Mouse (Mus musculus) CD4-positive, CD25-positive, alpha-beta regulatory T cell, adult 4 months (primary cell): Measurements from ENCODE around the gene Gm49358. TPM values are rescaled to one million over a fixed set of nuclear protein-coding genes. Genes with fewer than 3 reads are reported as not detected.

Experiments used
- ATAC-seq: one replicate; pipeline ENCODE4 v1.8.0; 2017
- polyA plus RNA-seq, 2 experiments: library from polyadenylated mRNA; unstranded; fragments of 100-300 nt; shearing (Covaris generic); gene quantifications; one replicate each; pipeline ENCODE4 v1.2.1; 2017

Gm49358 gene
- polyA plus RNA-seq = not detected

GRCm38 (mm10) chr10:86763672-86764071 is at the start of gene Gm49358:
Gene Gm49358, plus strand, starts transcription at chr10:86763972.
- no peak for ATAC-seq

DNA sequence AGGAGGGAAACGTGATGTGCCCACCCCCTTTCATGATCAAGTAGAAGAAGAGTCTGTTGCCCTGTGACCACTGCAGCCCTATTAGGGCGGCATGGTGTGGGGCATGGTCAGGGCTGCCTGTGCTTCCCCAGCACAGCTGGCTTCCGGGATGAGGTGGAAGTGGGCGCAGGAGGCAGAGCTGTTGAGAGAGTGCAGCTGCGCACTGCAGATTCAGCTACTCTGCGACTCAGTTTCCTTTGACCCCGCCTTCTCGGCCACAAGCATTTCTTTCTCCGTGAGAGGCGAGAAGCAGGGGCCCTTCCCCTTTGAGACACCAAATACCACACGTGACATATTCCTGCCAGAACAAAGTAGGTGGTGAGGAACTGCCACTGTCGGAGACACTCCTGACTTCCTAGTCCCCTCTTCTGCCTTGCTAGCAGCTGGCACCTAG is 36.2 kb upstream of the Gm49358 start:
- ATAC-seq = peak; percentile 90

DNA sequence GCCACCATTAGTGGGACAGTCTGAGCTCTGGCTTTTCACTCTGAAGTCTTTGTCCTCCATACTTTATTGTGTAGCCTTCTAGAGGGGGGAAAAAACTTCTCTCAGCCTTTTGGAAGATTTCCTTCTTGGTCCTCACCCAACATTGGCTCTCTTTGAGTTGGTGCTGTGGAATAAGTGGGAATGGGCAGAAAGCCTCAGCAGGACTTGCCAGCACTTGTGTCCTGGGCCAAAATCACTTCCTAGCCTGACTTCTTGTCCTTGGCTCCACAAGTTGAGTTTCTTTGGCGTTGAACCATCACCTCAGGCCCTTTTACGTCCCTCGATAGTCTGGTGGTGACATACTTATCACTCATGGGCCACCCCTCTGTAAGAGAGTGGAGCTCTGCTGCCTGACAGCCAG is 35.6 kb upstream of the Gm49358 start:
- no peak for ATAC-seq

GRCm38 (mm10) chr10:86730823-86731499 is 32.8 kb upstream of the Gm49358 start:
- peak; percentile 44 for ATAC-seq

GRCm38 (mm10) chr10:86731500-86731863 is 32.3 kb upstream of the Gm49358 start:
- ATAC-seq = no peak

- ATAC-seq = no peak
These were observed 28.7 kb upstream of the Gm49358 start for GRCm38 (mm10) chr10:86735036-86735435.

DNA sequence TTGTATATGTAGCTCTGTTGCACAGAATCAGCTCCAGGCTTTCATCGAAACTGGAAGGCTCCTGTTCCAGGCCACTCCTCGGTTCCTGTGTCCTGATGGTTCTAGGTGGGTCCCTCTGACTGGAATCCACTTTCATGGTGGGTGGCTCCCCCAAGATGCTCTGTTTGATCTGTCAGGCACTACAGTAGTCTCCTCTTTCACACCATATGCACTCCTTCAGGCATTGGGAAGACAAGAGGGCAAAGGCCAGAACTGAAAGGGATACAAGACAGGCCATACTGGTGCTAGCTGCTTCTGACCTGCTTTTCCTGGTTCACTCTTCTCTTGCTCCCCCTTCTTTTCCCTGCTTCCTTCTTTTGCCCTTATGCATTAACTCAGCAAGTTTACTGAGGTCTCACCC is 20.9 kb upstream of the Gm49358 start:
- ATAC-seq = no peak

GRCm38 (mm10) chr10:86744306-86744705 is 19.5 kb upstream of the Gm49358 start:
- no peak for ATAC-seq

DNA sequence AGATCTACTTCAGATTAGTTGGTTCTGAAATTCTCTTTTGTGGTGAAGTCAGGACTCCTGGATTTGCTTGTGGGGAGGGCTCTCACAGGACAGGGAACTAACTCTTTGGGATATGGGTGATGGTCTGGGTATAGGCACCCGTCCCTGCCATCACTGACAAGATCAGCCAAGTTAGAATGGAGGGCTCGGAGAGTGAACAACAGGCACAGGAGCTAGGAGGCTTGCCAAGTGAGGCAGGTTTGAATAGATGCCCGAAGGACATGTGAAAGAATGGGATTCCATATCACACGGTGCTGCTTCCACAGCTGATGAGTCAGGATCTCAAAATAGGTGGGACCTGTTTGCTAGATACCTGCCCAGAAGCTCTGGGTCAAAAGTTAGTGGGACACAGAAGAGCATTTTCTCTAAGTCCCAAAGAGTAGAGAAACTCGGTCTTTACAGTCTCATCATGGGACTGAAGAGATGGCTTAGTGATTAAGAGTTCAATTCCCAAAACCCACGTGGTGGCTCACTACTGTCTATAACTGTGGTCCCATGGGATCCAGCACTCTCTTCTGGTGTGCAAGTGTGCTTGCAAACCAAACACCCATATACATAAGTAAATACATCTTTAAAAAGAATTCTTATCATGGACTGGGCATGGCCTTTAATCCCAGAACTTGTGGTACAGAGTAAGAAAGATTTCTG is 7.8 kb upstream of the Gm49358 start:
- no peak for ATAC-seq

DNA sequence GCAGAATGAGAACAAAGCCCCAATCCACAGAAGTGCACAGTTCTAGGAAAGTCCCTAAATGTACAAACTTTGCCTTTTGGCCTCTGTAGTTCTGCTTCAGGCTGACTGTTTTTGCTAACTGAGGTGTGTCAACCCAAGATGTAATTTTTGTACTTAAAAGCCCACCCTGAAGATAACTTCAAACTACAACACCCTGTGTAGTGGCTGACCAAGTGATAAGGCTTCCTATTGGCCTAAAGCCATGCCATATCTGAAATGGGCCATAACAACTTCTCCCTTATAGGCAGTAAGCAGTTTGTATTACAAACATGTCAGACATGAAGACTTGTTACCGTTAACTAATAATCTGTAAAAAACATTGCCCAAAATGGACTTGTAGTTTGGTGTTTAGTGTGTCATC is 6.0 kb upstream of the Gm49358 start:
- ATAC-seq = no peak

GRCm38 (mm10) chr10:86758211-86758610 is 5.6 kb upstream of the Gm49358 start:
- ATAC-seq = no peak

DNA sequence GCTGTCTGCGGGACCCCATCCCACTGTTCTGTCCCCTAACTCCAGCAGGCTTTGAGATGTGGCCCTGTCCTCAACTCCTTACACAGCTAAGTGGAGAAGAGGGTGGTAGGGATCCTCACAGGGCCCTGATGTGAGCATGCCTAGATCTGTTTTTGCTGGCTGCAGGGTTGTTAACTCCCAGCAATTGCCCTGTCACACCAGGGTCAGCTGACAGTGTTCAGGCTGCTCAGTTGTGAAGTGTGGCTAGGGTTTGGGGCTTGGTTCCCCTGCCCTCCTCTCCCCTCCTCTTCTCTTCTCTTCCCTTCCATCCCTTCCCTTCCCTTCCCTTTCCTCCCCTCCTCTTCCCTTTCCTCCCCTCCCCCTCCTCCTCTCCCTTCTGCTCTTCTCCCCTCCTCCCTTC is 2.5 kb upstream of the Gm49358 start:
- no peak for ATAC-seq

GRCm38 (mm10) chr10:86761722-86762383 is 1.9 kb upstream of the Gm49358 start:
- ATAC-seq = no peak

DNA sequence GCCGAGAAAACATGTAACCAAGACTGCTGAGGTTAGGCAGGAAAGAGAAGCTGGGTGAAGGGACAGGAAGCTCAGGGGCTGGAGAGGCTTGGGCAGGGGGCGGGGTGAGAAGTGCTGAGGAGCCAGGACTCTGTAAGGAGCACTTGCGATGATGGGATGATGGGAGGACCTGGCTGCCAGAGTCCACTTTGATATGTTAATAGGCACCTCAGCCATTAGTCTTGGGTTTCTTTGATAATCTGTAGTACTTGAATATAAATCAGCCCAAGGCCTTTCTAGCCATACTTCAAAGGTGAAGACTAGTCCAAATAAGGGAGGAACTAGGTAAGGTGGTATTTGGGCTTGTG is 1.4 kb upstream of the Gm49358 start:
- no peak for ATAC-seq

GRCm38 (mm10) chr10:86765344-86765966 is 1.7 kb downstream of the Gm49358 start:
- ATAC-seq = no peak

DNA sequence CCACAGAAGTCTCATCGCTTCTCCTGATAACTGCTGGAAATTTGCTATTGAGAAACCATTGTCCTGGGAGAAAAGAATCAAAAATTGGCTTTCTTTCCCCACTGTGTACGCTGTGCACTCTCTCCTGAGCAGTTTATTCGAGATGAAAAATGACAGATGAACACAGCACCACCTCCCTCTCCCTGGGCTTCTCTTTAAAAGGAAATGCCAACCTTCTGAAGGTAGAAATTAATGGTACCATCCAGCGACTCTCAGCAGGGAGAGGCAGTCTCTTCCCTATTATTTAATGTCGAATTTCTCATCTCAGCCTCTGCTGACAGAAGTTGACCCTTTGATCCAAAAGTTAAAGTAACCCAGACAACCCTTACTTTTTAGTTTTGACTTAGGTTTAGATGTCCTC is 5.4 kb downstream of the Gm49358 start:
- no peak for ATAC-seq

- ATAC-seq = no peak
These were observed 6.0 kb downstream of the Gm49358 start for GRCm38 (mm10) chr10:86769797-86770196.

GRCm38 (mm10) chr10:86771701-86772100 is 7.9 kb downstream of the Gm49358 start:
- ATAC-seq = no peak

DNA sequence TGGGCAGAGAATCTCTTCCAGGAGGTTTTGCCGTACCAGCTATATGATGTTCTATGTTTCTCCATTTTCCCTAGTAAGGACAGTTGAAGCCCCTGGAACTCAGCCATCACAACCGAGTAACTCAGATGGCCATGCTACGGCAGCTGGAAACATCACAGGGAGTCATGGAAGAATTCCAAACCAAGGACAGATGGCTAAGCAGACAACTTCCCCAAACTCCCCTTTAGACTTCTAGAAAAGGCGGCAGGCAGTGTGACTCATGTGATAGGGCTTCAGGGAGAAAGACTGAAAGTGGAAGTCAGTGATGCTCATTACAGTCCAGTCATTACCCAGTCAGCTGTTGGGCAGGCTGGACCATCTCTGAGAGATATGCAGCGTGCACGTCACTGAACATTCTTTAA is 8.5 kb downstream of the Gm49358 start:
- ATAC-seq = no peak

- no peak for ATAC-seq
These were observed 9.6 kb downstream of the Gm49358 start for GRCm38 (mm10) chr10:86773360-86773759.

DNA sequence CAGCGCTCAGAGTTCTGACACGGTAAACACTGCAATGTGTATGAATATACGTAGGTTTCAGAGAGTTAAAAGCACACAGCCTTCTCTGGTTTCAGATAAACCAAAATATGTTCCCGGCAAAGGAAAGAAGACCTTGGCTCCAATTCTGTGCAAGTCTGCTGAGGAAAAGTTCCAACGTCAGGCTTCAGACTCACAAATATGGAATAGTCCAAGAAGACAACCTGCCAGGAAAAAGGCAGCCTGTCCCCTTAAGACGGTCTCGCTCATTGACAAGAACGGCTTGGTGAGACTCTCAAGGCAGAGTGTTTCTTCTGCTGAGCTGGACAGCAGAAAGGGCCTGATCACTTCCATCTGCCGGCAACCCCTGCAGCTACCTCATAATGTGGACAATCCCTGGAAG is 12.5 kb downstream of the Gm49358 start:
- ATAC-seq = no peak

GRCm38 (mm10) chr10:86777614-86778319 is 14.0 kb downstream of the Gm49358 start:
- ATAC-seq = no peak
